Mouse (Mus musculus): ENCODE results near the gene Pi4kb. TPM values are rescaled to one million over a fixed set of nuclear protein-coding genes. Genes with fewer than 3 reads are reported as not detected.
A peak's percentile ranks its signal among the peaks of the same experiment; 100 is the strongest.
"Not testable (repeated sequence)": the region's sequence is repeated elsewhere in the genome, so short reads cannot be mapped to it uniquely, and the experiment has no call there.

Gene Pi4kb
- polyA plus RNA-seq (2012; rRNA removed) (54.7 and 54.8 TPM in 2 replicates), polyA plus RNA-seq (2014; fragmentation: Nextera tagmentation; extraction: Ambion mirVana) (30.4 and 35.6 TPM in 2 replicates)

- under 1% methylated on average over 48 of the region's 57 CpGs for WGBS
- H3K4me1 ChIP-seq (ENCODE audit: control insufficient read depth, insufficient read depth, low read length), result peaks cover 11% of the 10 kb centered on the region
- H3K9ac ChIP-seq (ENCODE audit: low read depth, low read length, severe bottlenecking), result peak within 1 kb of the TSS; percentile 90
- peak within 1 kb of the TSS; percentile 89 for H3K27ac ChIP-seq (replicated peaks; ENCODE audit: low read depth, low read length)
- ATAC-seq (ENCODE audit: low FRiP score, low read depth) (peak; percentile 95), DNase-seq (ENCODE audit: low spot score) (peak; percentile 96)
- peak within 1 kb of the TSS; percentile 93 for H3K4me3 ChIP-seq (replicated peaks; ENCODE audit: low read length)
- peaks cover 9% of the 10 kb centered on the region for H3K36me3 ChIP-seq (ENCODE audit: control insufficient read depth, insufficient read depth, low read length)
- 0 out of 2 replicates have a peak, but pooled peaks have one; percentile 22 for TF ChIP-seq POLR2A (IDR thresholded peaks at IDR 0.05; ENCODE audit: borderline replicate concordance, extremely low read depth, insufficient read depth, insufficient read length)
- no peaks in the 10 kb centered on the region for H3K27me3 ChIP-seq (ENCODE audit: control insufficient read depth, insufficient read depth, low read length)
- H3K9me3 ChIP-seq (ENCODE audit: control insufficient read depth, low read length), result no peaks in the 10 kb centered on the region
- peak within 1 kb of the TSS; percentile 76 for H3K4me2 ChIP-seq (replicated peaks; ENCODE audit: low read depth, low read length, severe bottlenecking)
Measured at GRCm38 (mm10) chr3:94974528-94975422, at the start of gene Pi4kb. TSS of gene Pi4kb (plus strand) at chr3:94974731.

- DNase-seq (ENCODE audit: low spot score); H3K27ac ChIP-seq (replicated peaks; ENCODE audit: low read depth, low read length); ATAC-seq (ENCODE audit: low FRiP score, low read depth); H3K4me2 ChIP-seq (replicated peaks; ENCODE audit: low read depth, low read length, severe bottlenecking); H3K9ac ChIP-seq (ENCODE audit: low read depth, low read length, severe bottlenecking); H3K4me3 ChIP-seq (replicated peaks; ENCODE audit: low read length); H3K27me3 ChIP-seq (ENCODE audit: control insufficient read depth, insufficient read depth, low read length); H3K9me3 ChIP-seq (ENCODE audit: control insufficient read depth, low read length); H3K4me1 ChIP-seq (ENCODE audit: control insufficient read depth, insufficient read depth, low read length); H3K36me3 ChIP-seq (ENCODE audit: control insufficient read depth, insufficient read depth, low read length): not testable (repeated sequence)
- WGBS, result 50% methylated on average over 4 of the region's 4 CpGs
Measured at GRCm38 (mm10) chr3:94926301-94926736, 48.2 kb upstream of the Pi4kb start.

- H3K9ac ChIP-seq (ENCODE audit: low read depth, low read length, severe bottlenecking); DNase-seq (ENCODE audit: low spot score); H3K36me3 ChIP-seq (ENCODE audit: control insufficient read depth, insufficient read depth, low read length); H3K4me2 ChIP-seq (replicated peaks; ENCODE audit: low read depth, low read length, severe bottlenecking); ATAC-seq (ENCODE audit: low FRiP score, low read depth); H3K27me3 ChIP-seq (ENCODE audit: control insufficient read depth, insufficient read depth, low read length); H3K9me3 ChIP-seq (ENCODE audit: control insufficient read depth, low read length); H3K4me1 ChIP-seq (ENCODE audit: control insufficient read depth, insufficient read depth, low read length); H3K27ac ChIP-seq (replicated peaks; ENCODE audit: low read depth, low read length); H3K4me3 ChIP-seq (replicated peaks; ENCODE audit: low read length): not testable (repeated sequence)
- 89% methylated on average over 3 of the region's 4 CpGs for whole genome bisulfite sequencing
Measured at GRCm38 (mm10) chr3:94928979-94929378, 45.6 kb upstream of the Pi4kb start.

- H3K27me3 ChIP-seq (ENCODE audit: control insufficient read depth, insufficient read depth, low read length); H3K36me3 ChIP-seq (ENCODE audit: control insufficient read depth, insufficient read depth, low read length); ATAC-seq (ENCODE audit: low FRiP score, low read depth); DNase-seq (ENCODE audit: low spot score); H3K9ac ChIP-seq (ENCODE audit: low read depth, low read length, severe bottlenecking); H3K4me1 ChIP-seq (ENCODE audit: control insufficient read depth, insufficient read depth, low read length); H3K9me3 ChIP-seq (ENCODE audit: control insufficient read depth, low read length); H3K4me3 ChIP-seq (replicated peaks; ENCODE audit: low read length); H3K27ac ChIP-seq (replicated peaks; ENCODE audit: low read depth, low read length); H3K4me2 ChIP-seq (replicated peaks; ENCODE audit: low read depth, low read length, severe bottlenecking): not testable (repeated sequence)
- 34% methylated on average over 7 of the region's 7 CpGs for WGBS
Measured at GRCm38 (mm10) chr3:94930386-94931266, 43.9 kb upstream of the Pi4kb start.

- not testable (repeated sequence) for H3K27ac ChIP-seq (replicated peaks; ENCODE audit: low read depth, low read length); H3K4me2 ChIP-seq (replicated peaks; ENCODE audit: low read depth, low read length, severe bottlenecking); DNase-seq (ENCODE audit: low spot score); H3K27me3 ChIP-seq (ENCODE audit: control insufficient read depth, insufficient read depth, low read length); H3K4me3 ChIP-seq (replicated peaks; ENCODE audit: low read length); H3K9ac ChIP-seq (ENCODE audit: low read depth, low read length, severe bottlenecking); H3K4me1 ChIP-seq (ENCODE audit: control insufficient read depth, insufficient read depth, low read length); H3K36me3 ChIP-seq (ENCODE audit: control insufficient read depth, insufficient read depth, low read length); H3K9me3 ChIP-seq (ENCODE audit: control insufficient read depth, low read length); ATAC-seq (ENCODE audit: low FRiP score, low read depth)
- WGBS, result 74% methylated on average over 10 of the region's 10 CpGs
Measured at GRCm38 (mm10) chr3:94931427-94932082, 43.0 kb upstream of the Pi4kb start.

DNA sequence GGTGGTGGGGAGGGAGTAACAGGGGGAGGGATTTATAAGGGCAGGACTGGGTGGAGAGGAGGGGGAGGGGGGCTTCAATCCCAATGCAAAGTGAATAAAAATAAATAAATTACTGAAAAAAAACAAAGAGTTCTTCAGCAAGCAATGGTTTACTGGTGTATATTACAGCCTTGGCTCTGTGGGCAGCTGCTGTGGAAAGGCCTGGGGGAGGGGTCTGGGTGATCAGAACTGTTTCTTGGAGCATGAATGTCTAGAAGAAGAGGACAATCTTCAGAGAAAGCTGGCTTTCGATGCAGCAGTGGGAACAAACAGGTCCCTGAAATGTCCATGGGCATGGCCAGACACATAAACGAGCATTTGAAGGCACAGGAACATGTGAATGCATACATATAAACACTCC, 42.3 kb upstream of the Pi4kb start:
- WGBS, result 64% methylated on average over 2 of the region's 2 CpGs
- Histone ChIP-seq H3K4me2 (replicated peaks; ENCODE audit: low read depth, low read length, severe bottlenecking) (peak overlapping the region; percentile 54), H3K27ac (replicated peaks; ENCODE audit: low read depth, low read length) (0 out of 2 replicates have a peak overlapping the region, but pooled peaks have one; percentile 48)
- not testable (repeated sequence) for H3K4me3 ChIP-seq (replicated peaks; ENCODE audit: low read length); H3K9ac ChIP-seq (ENCODE audit: low read depth, low read length, severe bottlenecking); H3K4me1 ChIP-seq (ENCODE audit: control insufficient read depth, insufficient read depth, low read length); DNase-seq (ENCODE audit: low spot score); ATAC-seq (ENCODE audit: low FRiP score, low read depth); H3K27me3 ChIP-seq (ENCODE audit: control insufficient read depth, insufficient read depth, low read length); H3K9me3 ChIP-seq (ENCODE audit: control insufficient read depth, low read length); H3K36me3 ChIP-seq (ENCODE audit: control insufficient read depth, insufficient read depth, low read length)

Data from limb, embryonic 14.5 days (tissue).